Mouse (Mus musculus) heart, embryonic 10.5 days (tissue): ENCODE data around the gene Ttll10. TPM values are rescaled to one million over a fixed set of nuclear protein-coding genes. Genes with fewer than 3 reads are reported as not detected.
A peak's percentile ranks its signal among the peaks of the same experiment; 100 is the strongest.

Experiments used
- DNase-seq: peaks from one replicate; pipeline ENCODE4 v3.0.0-alpha.2; 2017; ENCODE audit warnings: low spot score
- H3K27ac ChIP-seq: fragments of 300-500 bp; sonication (generic); 2 replicates; pipeline ENCODE4 v1.5.1; 2016; ENCODE audit warnings: mild to moderate bottlenecking
- H3K27me3 ChIP-seq: fragments of 300-500 bp; sonication (generic); 2 replicates; pipeline ENCODE4 v1.6.1; 2016; ENCODE audit warnings: mild to moderate bottlenecking; ENCODE audit not compliant: poor library complexity, insufficient read depth, severe bottlenecking
- H3K36me3 ChIP-seq: fragments of 300-500 bp; sonication (generic); 2 replicates; pipeline ENCODE4 v1.6.1; 2016; ENCODE audit warnings: mild to moderate bottlenecking, moderate library complexity
- H3K4me1 ChIP-seq: fragments of 300-500 bp; sonication (generic); 2 replicates; pipeline ENCODE4 v1.6.1; 2016; ENCODE audit warnings: mild to moderate bottlenecking
- H3K4me3 ChIP-seq: fragments of 300-500 bp; sonication (generic); 2 replicates; pipeline ENCODE4 v1.5.1; 2016; ENCODE audit warnings: mild to moderate bottlenecking, moderate library complexity
- H3K9me3 ChIP-seq: fragments of 300-500 bp; sonication (generic); 2 replicates; pipeline ENCODE4 v1.6.1; 2016; ENCODE audit warnings: mild to moderate bottlenecking, moderate library complexity
- WGBS: fragments of 180-500 bp; shearing (Covaris S2); methylation state at CpG from one replicate; pipeline ENCODE4 v1.1.7; 2016; 5-methylcytosine and 5-hydroxymethylcytosine counted together
- polyA plus RNA-seq: library from polyadenylated mRNA; unstranded; fragments of >200 nt; fragmentation: Nextera tagmentation; extraction: Ambion mirVana; gene quantifications from 2 replicates; pipeline ENCODE4 v1.2.1, GENCODE M21; 2016

Ttll10 gene
- polyA plus RNA-seq = 0.19 and 0.38 TPM in 2 replicates

DNA sequence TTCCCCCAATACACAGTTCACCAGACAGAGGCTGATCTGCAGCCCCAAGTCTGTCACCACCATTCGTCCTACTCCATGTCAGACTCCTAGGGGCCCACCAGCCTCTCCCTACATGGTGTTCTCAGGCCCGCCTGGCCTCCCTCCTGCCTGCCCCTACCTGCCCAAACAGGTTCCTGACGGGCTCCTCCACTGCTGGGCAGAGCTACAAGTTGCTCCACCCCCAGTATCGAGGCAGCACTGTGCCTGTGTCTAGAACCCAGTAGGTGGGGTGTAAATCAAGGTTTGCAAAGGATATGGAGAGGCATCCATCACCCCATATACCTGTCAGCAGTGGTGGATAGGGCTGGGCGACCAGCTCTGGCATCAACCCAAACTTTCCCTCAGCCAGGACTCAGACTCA, at the start of gene Ttll10:
Gene Ttll10, minus strand, starts transcription at position 154 of the 400 bp plus-strand sequence.
- Histone ChIP-seq H3K9me3 (no peaks in the 10 kb centered on the region), H3K27me3 (peaks cover 33% of the 10 kb centered on the region), H3K4me1 (peaks cover 5% of the 10 kb centered on the region; the same call in 1 of the 2 replicates), H3K36me3 (no peaks in the 10 kb centered on the region), H3K4me3 (peak within 1 kb of the TSS; percentile 17), H3K27ac (peak within 1 kb of the TSS; percentile 44; the same call in 1 of the 2 replicates)
- DNase-seq = no peak
- WGBS = 42% methylated on average over 5 of the region's 5 CpGs

DNA sequence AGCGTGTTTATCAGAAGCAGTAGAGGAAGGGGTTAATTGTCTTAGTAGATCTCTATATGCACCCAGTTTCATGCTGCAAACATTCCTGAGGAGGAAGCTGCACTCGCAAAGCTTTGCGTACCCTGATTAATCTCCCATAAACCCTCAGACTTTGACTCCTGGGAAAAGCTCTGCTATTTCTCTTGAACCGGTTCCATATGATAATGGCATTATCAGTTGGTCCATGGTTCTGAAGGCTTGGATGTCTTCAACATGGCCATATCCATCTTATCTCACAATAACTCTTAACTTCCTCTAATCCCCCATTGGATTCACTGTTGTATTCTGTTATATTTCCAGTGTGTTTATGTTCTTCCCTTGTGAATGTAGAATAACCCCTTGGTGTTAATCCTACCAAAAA, 44.1 kb upstream of the Ttll10 start:
- H3K9me3 ChIP-seq = no peaks in the 10 kb centered on the region
- H3K36me3 ChIP-seq = no peaks in the 10 kb centered on the region
- 58% methylated on average over 4 of the region's 4 CpGs for WGBS
- H3K4me1 ChIP-seq = peaks cover 4% of the 10 kb centered on the region; the same call in 1 of the 2 replicates
- no peak overlapping the region for H3K27ac ChIP-seq
- no peak for DNase-seq
- no peak overlapping the region for H3K4me3 ChIP-seq
- no peaks in the 10 kb centered on the region for H3K27me3 ChIP-seq

GRCm38 (mm10) chr4:156101481-156101903, 42.3 kb upstream of the Ttll10 start:
- Histone ChIP-seq H3K27me3 (no peaks in the 10 kb centered on the region), H3K4me1 (peaks cover 13% of the 10 kb centered on the region), H3K27ac (no peak overlapping the region), H3K9me3 (no peaks in the 10 kb centered on the region), H3K4me3 (no peak overlapping the region), H3K36me3 (no peaks in the 10 kb centered on the region)
- no peak for DNase-seq
- 40% methylated on average over 3 of the region's 3 CpGs for WGBS

- Histone ChIP-seq H3K4me3 (no peak overlapping the region), H3K4me1 (peaks cover 13% of the 10 kb centered on the region), H3K27ac (no peak overlapping the region), H3K36me3 (no peaks in the 10 kb centered on the region), H3K27me3 (no peaks in the 10 kb centered on the region), H3K9me3 (no peaks in the 10 kb centered on the region)
- WGBS = 88% methylated on average over 5 of the region's 5 CpGs
- no peak for DNase-seq
These were observed 41.3 kb upstream of the Ttll10 start for GRCm38 (mm10) chr4:156100501-156100900.

GRCm38 (mm10) chr4:156099427-156099826, 40.2 kb upstream of the Ttll10 start:
- no peaks in the 10 kb centered on the region for H3K36me3 ChIP-seq
- no peak overlapping the region for H3K27ac ChIP-seq
- H3K4me3 ChIP-seq = no peak overlapping the region
- 75% methylated on average over 6 of the region's 6 CpGs for WGBS
- no peak for DNase-seq
- peaks cover 13% of the 10 kb centered on the region for H3K4me1 ChIP-seq
- no peaks in the 10 kb centered on the region for H3K9me3 ChIP-seq
- H3K27me3 ChIP-seq = 0 out of 2 replicates have a peak, but pooled peaks cover 2% of the 10 kb centered on the region

DNA sequence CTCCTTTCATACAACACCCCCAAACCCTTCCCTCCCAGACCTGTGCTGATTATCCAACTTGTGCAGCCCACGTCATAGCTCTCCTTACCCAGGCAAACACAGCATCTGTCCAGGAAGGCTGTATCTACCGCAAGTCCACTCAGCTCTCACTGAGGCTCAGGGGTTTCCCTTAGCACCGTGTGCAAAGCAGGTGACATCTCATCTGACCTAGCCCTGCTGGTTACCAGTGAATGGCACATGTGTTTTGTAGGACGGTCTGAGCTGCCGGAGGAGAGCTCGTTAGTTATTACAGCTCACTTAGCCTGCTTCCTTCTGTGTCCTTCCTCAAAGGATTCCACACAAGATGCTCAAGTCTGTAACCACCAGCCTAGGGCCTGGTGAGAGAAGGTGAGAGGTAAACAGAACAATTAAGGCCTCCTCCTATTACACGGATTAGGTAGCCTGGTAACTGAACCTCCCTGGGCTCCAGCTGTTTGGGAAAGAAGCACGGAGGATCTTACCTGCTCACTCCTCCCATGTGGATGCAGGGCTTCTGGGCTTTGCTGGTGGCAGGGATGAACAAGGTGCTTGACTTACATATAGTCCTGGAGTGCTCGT, 38.7 kb upstream of the Ttll10 start:
- Histone ChIP-seq H3K36me3 (no peaks in the 10 kb centered on the region), H3K4me3 (no peak overlapping the region), H3K4me1 (peaks cover 13% of the 10 kb centered on the region), H3K9me3 (no peaks in the 10 kb centered on the region), H3K27ac (no peak overlapping the region), H3K27me3 (0 out of 2 replicates have a peak, but pooled peaks cover 4% of the 10 kb centered on the region)
- no peak for DNase-seq
- WGBS = 54% methylated on average over 9 of the region's 9 CpGs

DNA sequence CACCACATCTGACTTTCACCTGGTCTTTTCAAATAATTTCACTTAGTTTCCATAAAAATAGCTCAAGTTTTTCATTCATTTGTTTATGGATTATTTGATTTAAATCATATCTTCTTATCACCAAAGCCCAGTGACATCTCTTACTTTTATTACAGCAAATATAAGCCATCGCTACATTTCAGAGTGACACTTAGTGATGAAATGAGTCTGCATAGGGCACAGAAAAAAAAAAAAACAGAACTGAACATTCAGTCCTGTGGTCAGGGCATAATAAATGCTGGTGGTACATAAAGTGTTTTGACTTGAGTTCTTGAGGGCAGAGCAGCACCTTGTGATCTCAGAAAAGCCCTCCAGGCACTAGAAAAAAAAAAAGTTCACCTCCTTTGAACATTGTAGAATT, 37.0 kb upstream of the Ttll10 start:
- no peaks in the 10 kb centered on the region for H3K36me3 ChIP-seq
- DNase-seq = no peak
- no peaks in the 10 kb centered on the region for H3K9me3 ChIP-seq
- peaks cover 13% of the 10 kb centered on the region for H3K4me1 ChIP-seq
- 0 out of 2 replicates have a peak, but pooled peaks cover 4% of the 10 kb centered on the region for H3K27me3 ChIP-seq
- H3K27ac ChIP-seq = no peak overlapping the region
- H3K4me3 ChIP-seq = no peak overlapping the region
- 93% methylated on average over 1 of the region's 1 CpGs for WGBS

GRCm38 (mm10) chr4:156093758-156094157, 34.5 kb upstream of the Ttll10 start:
- H3K27me3 ChIP-seq = 0 out of 2 replicates have a peak, but pooled peaks cover 4% of the 10 kb centered on the region
- WGBS = 74% methylated on average over 5 of the region's 5 CpGs
- peaks cover 13% of the 10 kb centered on the region for H3K4me1 ChIP-seq
- H3K36me3 ChIP-seq = no peaks in the 10 kb centered on the region
- H3K9me3 ChIP-seq = no peaks in the 10 kb centered on the region
- DNase-seq = no peak
- H3K27ac ChIP-seq = no peak overlapping the region
- H3K4me3 ChIP-seq = no peak overlapping the region

DNA sequence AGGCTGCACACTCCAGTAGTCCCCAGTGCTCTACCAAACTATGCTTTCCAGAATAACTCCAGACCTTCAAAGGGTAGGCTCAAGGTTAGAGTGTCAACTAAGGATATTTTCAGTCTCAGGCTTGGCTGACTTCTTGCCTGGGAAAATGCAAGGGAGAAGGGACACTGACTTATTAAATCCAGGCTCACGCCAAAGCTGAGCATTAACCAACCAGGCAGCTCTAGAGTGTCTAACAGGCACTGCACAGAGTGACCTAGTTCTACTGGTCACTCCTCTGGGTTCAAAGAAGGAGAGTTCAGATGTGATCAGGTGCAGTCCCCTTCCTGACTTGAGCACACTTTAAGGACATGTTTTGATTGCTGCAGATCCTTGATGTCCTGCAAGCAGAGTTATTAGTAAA, 33.6 kb upstream of the Ttll10 start:
- no peaks in the 10 kb centered on the region for H3K9me3 ChIP-seq
- peaks cover 6% of the 10 kb centered on the region for H3K4me1 ChIP-seq
- H3K36me3 ChIP-seq = no peaks in the 10 kb centered on the region
- H3K4me3 ChIP-seq = no peak overlapping the region
- no peak overlapping the region for H3K27ac ChIP-seq
- 86% methylated on average over 1 of the region's 1 CpGs for WGBS
- DNase-seq = no peak
- H3K27me3 ChIP-seq = 0 out of 2 replicates have a peak, but pooled peaks cover 4% of the 10 kb centered on the region

GRCm38 (mm10) chr4:156091236-156091635, 32.0 kb upstream of the Ttll10 start:
- H3K4me1 ChIP-seq = no peaks in the 10 kb centered on the region
- WGBS = 69% methylated on average over 1 of the region's 1 CpGs
- H3K27me3 ChIP-seq = 0 out of 2 replicates have a peak, but pooled peaks cover 4% of the 10 kb centered on the region
- no peak overlapping the region for H3K27ac ChIP-seq
- no peak overlapping the region for H3K4me3 ChIP-seq
- no peaks in the 10 kb centered on the region for H3K36me3 ChIP-seq
- no peak for DNase-seq
- H3K9me3 ChIP-seq = no peaks in the 10 kb centered on the region

DNA sequence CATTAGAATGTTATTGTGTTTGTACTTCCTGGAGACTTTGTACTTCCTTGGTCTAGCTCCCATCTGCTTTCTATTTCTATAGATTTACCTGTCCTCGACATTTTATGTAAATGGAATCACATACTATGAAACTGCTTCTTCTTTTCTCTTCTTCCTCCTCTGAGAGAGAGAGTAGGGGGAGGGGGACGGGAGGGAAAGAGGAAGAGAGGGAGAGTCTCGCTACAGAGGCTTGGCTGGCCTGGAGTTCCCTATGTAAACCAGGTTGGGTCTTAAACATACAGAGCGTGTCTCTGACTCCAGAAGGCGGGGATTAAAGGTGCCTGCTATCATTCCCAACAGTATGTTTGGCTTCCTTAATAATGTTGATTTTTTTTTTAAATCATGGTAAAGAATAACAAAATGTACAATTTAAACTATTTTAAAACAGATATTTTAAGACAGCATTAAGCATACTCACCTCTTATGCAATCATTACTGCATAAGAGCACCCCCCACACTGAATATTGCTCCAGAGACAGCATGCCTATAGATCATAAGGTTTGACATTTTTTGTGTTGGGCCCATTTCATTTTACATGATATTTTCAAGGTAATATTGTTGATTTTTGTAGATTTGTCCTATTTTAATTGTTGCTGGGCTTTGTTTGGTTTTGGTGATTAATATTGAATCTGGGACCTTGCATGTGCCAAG, 28.3 kb upstream of the Ttll10 start:
- Histone ChIP-seq H3K27me3 (no peaks in the 10 kb centered on the region), H3K9me3 (no peaks in the 10 kb centered on the region)
- WGBS = 42% methylated on average over 5 of the region's 5 CpGs

DNA sequence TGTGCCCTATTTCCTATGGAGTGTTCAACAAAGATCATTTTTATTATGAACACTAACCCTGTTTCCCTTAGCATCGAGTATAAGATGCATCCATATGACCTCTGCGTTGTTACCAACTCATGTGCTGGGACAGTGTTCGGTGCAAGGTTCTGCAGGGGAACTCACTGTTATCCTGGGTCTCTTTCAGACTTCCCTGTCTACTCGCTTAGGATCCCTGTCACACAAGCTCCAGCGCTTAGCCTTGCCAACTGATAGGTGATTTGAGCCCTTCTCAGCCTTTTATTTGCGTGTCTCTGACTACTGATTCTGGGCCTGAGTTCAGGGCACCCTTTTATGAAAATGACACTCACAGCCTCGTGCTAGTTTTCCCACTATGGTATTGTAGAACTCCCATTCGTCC, 26.0 kb upstream of the Ttll10 start:
- Histone ChIP-seq H3K9me3 (no peaks in the 10 kb centered on the region), H3K36me3 (no peaks in the 10 kb centered on the region), H3K4me1 (peaks cover 12% of the 10 kb centered on the region), H3K4me3 (no peak overlapping the region), H3K27me3 (no peaks in the 10 kb centered on the region; the same call in 1 of the 2 replicates), H3K27ac (no peak overlapping the region)
- WGBS = 81% methylated on average over 8 of the region's 8 CpGs
- no peak for DNase-seq

More for the DNA sequence above, 28.3 kb upstream of the Ttll10 start:
- DNase-seq = no peak
- no peaks in the 10 kb centered on the region for H3K36me3 ChIP-seq
- H3K27ac ChIP-seq = no peak overlapping the region
- H3K4me1 ChIP-seq = peaks cover 12% of the 10 kb centered on the region
- H3K4me3 ChIP-seq = no peak overlapping the region
